Comparison of ENCODE assay signal across 8 mouse cellular contexts in the genomic region with DNA sequence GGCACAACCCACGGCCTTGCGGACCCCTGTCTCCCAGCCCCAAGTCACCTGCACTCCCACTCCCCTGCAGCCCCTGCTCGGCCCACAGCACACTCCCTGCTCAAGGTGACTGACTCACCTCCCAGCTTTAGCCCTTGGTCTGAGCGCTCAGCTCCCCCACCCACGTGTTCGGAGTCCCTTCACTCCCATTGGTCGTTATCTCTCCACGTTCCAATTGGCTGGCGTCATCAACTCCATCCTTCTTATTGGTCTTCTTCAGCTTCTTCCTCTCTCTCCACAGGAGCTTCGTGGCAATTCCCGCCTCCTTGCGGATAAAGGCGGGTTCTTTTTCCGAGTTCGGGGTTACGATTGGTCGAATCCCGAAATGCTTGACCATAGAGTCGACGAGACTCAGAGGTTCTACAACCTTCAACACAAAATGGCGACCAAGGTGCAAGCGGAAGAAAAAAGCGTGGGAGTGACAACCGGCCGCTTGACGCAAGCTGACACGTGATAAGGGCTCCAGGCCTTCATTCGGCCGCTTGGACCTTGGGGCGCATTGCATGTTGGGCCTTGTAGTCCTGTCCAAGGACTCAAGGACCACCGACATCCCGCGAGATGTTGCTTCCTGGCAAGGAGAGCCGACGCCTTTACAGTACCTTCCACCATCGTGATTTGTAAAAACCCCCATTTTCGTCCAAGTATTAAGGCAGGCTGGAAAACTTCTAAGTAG. TPM values are rescaled to one million over a fixed set of nuclear protein-coding genes. Genes with fewer than 3 reads are reported as not detected.
DNase-seq lines count a peak whose midpoint lies in the region; ATAC-seq lines count a peak whose summit lies in the region.

Atp5g1 (minus strand) TSS at position 162 of the 712 bp plus-strand sequence.

- no peaks in the 10 kb centered on the region for H3K9me3 ChIP-seq in hindbrain, embryonic 12.5 days (replicated peaks)

- no peaks in the 10 kb centered on the region for H3K27me3 ChIP-seq in hindbrain, embryonic 12.5 days

- WGBS in hindbrain, embryonic 12.5 days = under 1% methylated on average over 37 of the region's 37 CpGs

- peaks cover 10% of the 10 kb centered on the region for H3K36me3 ChIP-seq in hindbrain, embryonic 12.5 days

- peak within 1 kb of the TSS; percentile 79 for H3K9ac ChIP-seq in hindbrain, embryonic 12.5 days

- peak; percentile 99 for DNase-seq in NIH3T3 (ENCODE audit: low read depth)
- DNase-seq in cerebellum, postnatal 10 days = peak; percentile 97 to 98
- peak; percentile 98 to 100 for DNase-seq in frontal cortex, postnatal 10 days (ENCODE audit: low spot score in 2 of 2)
- peak; percentile 98 to 100 for DNase-seq in layer of hippocampus, postnatal 14 days (ENCODE audit: low spot score in 2 of 2)
- peak; percentile 97 for DNase-seq in lung, postnatal 14 days
- DNase-seq in retina, adult 2 months (ENCODE audit: low read depth, low spot score) = peak; percentile 100
- peak; percentile 97 to 99 for DNase-seq in thymus, postnatal 36 days

- peak; percentile 98 for ATAC-seq in hindbrain, embryonic 12.5 days (ENCODE audit: low FRiP score)

- H3K27ac ChIP-seq in hindbrain, embryonic 12.5 days = peak within 1 kb of the TSS; percentile 73

- peaks cover 13% of the 10 kb centered on the region for H3K4me1 ChIP-seq in hindbrain, embryonic 12.5 days

- H3K4me2 ChIP-seq in hindbrain, embryonic 12.5 days (replicated peaks) = peak within 1 kb of the TSS; percentile 93

- peak within 1 kb of the TSS; percentile 81 for H3K4me3 ChIP-seq in hindbrain, embryonic 12.5 days

RNA-seq across cellular contexts. Expression of gene Atp5g1, which starts in this region (rescaled TPM):
- polyA plus RNA-seq in hindbrain, embryonic 12.5 days (2016; fragmentation: Nextera tagmentation; extraction: Ambion mirVana) = 377 and 424 TPM in 2 replicates
- 100 to 1,000 TPM; 585 to 616 TPM for total RNA-seq in layer of hippocampus, postnatal 14 days (2021)

Comparison
In these comparisons a context has a peak if more than half of its experiments do, and no peak if none do; other contexts are left out.
1. Peak in every context shown above with its lines: DNase-seq, ATAC-seq, H3K4me3 ChIP-seq and H3K27ac ChIP-seq.